Mouse (Mus musculus) retina, postnatal 1 day (tissue): Measurements from ENCODE around the gene Tenm2.

Experiments
- DNase-seq: peaks from one replicate; pipeline ENCODE4 v3.0.0-alpha.2; 2012

The Tenm2 gene

DNA sequence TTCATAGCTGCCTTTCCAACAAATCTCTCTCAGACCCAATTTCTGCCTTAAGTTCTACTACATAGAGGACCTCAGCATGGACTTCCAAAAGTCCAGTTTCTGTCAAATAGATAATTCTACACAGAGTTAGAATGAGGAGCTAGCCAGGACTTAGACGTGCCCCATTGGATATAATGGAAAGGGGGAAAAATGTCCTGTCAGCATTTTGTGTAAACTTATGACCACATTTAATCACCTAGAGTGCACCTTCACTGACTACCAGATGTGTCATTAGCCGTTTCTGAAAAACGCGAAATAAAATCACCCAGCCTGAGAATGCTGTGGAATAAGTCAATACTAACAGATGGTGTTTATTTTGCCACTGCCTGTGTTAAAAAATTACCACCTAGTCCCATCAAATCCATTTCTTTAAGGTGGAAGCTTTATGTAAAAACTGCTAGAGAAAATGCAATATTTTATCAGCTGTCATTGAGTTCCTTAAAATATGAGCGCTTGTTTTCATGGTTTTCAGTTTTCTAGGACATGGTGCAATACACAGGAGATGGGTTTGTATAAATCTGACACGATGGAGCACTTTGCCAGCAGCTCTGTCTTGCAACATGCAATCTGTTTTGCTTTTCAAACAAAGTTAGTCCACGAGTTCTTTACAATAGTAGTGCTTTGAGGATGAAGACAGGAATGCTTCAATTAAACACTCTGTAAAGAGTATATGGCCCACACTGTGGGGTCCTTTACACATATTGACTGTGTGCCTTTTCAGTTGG, 674.8 kb downstream of the Tenm2 start:
- DNase-seq: no peak

DNA sequence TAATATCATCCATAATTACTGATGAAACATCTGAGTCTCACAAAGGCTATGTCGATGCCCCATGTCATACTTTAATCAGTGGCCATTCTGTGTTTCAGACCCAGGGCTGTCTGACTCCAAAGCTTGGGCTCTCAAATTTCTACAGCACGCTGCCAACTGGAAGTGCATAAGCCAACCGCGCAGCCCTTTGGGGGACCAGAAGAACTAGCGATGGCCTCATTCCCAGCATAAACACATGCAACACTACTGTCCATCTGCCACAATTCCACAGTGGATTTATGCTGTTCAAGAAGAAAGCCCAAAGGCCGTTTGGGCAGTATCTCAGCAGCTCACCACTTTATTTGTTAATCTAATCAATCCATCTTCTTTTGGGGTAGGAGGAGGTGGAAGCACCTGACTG, 678.4 kb downstream of the Tenm2 start:
- no peak for DNase-seq

DNA sequence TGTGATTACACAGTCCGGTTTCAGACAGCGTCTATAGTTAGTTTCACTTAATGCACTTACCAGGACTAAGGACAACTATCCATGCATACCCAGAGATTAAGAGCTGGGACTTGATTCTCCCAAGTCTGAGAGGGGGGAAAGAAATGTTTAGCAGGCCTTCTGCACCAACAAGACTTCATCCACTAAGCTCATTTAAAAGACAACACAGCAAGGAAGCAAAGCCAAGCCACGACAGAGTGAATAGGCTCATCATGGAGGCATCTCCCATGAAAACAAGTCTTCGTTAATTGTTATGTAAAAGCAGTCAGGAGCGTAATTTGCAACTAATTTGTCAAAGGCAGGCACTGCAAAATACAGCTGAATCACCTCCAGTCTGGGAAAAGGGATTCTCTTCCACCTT, 682.5 kb downstream of the Tenm2 start:
- peak; percentile 71 for DNase-seq

DNA sequence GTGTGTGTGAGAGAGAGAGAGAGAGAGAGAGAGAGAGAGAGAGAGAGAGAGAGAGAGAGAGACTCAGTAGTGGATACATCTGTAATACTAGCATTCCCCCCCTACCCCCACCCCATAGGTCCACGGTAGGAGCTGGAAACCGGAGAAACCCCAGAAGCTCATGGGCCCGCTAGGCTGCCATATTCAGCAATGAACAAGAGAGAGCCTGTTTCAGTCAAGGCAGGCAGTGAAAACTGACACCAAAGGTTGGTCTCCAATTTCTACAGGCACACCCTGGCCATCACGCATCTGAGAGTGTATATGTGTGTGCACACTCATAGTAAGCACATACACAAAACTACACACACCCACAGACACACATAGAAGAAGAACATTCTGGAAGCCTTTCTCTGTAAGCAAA, 685.1 kb downstream of the Tenm2 start:
- no peak for DNase-seq

DNA sequence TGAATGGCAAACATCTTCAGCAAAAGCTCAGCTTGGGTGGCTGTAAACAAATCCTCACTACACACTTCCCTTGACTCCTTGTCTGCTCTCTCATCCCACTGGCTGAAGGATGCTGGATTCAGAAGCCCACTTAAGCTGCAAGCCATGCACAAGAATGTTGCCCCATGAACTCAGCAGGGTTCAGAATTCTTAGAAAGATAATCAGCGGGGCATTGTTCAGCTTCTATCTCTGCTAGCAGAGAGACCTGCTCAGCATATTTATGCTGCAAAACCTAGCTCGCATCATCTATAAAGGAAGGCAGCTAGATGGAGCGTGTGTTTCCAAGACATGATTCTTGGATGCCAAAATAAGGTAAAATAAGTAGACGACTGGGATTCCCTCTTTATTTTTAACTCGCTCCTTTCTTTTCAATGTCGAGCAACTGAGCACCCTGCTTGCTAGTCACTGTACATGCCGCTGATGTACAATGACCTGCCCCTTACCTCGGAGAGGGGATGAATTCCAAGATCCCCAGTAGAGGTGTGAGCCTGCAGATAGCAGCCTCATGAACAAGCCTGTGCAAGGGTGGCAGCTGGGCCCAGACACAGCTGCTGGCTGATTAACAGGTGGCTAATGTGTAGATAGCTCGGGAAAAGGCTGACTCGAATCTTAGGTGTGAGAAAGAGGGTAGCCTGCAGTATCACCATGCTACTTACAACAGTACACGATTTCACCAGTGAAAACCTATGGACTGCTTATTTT, 686.2 kb downstream of the Tenm2 start:
- DNase-seq: no peak

DNA sequence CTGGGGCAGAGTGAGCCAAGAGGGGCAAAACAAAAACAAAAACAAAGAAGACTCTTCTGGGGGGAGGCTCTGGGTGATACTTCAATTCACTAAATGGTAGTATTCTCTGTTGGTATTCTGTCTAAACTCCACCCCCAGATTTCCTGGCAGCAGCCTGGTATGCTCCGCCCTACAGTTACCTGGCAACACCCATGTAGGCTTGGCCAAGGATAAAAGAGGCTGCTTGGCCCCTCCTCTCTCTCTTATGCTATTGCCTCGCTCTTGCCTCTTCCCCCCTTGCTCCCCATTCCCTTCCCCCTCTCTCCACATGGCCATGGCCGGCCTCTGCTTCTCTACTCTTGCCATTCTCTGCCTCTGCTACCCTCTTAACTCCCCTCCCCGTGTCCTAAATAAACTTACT, 687.6 kb downstream of the Tenm2 start:
- peak; percentile 38 for DNase-seq

DNA sequence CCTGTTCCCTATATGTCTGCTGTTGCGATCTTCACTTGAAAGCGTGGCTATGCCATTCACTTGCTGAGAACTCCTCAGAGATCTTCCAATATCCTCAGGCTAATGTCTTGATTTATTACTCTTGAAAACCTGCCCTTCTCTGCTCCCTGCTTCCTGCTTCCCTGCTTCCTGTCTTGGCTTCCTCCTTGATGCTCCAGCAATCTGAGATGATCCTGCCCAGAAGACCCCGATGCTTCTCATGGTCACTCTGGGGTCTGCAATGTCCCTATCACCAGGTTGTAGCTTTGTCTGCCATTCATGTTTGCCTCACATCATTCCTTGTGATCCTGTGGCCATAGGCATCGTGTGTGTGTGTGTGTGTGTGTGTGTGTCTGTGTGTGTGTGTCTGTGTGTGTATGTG, 697.6 kb downstream of the Tenm2 start:
- DNase-seq: no peak

DNA sequence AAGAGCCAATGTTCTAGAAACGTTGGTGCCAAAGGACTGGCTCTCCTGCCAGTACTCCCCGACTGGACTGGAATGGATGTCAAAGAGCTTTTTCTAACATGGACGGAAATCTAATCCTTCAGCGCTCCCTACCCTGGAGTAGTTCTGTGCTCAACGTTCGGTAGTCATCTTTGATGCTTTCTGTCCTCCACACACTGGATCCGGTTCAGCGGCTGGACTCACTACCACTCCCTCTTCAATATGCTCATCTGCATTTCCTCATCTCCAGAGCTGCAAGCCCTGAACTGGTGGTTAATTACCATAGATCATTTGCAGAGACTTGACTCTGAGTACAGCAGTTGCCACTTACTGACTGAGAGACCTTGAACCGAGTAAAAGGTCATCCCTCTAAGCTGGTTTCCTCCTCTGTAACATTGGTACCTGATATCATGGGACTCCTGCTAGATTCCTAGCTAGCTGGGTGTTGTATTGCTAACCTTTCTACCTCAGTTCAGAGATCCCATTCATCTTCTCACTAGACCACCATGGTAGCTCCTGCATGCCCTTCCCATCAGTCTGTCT, 698.1 kb downstream of the Tenm2 start:
- DNase-seq: no peak

DNA sequence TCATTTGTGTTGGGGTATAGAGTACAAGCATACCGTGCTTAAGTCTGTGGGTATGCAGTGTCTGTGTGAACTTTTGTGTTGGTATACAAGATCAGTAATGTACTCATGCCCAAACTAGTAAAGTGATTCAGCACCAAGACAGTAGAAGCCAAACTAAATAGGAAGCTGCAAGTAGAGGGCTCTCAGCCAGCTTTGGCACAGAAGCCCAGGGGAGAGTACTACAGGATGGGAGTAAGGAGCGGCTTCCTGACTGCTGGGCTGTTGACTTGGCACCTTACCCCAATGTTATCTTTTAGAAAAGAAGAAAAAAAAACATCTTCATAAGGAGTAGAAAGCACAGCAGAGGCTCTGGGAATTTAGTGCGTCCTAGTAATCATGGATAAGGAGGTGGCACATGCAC, 700.2 kb downstream of the Tenm2 start:
- DNase-seq: no peak

DNA sequence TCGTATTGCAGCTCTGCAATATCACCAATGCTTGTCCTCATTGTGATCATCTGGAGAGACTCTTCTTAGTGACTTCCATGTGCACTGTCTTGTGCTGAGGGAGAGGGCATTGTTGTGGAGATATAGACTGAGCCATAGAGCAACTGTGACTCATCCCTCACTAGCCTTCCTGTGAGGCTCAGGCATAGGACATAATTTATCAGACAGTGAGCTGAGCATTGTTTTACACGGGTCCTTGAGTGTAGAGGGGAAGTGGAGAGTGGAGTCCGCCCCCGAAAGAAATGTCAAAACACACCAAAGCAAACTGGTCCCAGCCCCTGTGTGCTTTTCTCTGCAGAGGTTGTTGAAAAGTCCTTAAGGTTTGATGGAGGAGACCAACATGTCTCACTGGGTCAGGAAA, 704.1 kb downstream of the Tenm2 start:
- no peak for DNase-seq

DNA sequence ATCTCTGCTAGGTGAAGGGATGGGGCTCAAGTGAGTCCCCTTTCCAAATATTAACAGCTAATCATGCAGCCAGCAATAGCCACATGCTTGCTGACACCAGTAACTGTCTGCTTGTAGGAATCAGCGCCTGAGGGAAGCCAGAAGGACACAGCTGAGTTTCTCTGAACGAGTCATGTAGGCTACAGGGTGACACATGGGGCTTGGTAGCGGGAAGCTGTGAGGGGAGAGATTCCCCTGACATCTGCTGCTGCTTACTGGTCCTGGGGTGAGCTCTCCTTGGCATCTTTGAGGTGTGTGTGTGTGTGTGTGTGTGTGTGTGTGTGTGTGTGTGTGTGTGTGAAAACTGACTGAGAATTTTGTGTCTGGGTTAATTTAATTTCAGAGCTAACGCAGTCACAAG, 708.3 kb downstream of the Tenm2 start:
- DNase-seq: peak; percentile 71

DNA sequence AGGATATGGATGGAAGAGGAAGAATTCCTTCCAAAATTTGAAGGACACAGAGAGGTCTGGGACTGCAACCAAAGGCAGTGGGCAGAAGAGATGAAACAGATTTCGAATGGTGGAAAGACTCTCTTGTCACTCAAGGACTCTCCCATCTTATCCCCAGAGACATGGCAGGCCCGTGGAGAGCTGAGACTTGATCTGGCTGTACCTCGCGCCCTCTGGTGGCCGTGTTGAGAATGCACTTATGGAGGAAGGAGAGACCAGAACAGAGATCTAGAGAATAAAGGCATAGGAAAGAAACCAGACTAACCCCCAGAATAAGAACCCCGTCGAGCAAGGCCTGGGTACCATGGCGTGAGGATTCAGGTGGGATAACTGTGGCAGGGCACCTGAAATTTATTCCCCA, 709.4 kb downstream of the Tenm2 start:
- peak; percentile 86 for DNase-seq

DNA sequence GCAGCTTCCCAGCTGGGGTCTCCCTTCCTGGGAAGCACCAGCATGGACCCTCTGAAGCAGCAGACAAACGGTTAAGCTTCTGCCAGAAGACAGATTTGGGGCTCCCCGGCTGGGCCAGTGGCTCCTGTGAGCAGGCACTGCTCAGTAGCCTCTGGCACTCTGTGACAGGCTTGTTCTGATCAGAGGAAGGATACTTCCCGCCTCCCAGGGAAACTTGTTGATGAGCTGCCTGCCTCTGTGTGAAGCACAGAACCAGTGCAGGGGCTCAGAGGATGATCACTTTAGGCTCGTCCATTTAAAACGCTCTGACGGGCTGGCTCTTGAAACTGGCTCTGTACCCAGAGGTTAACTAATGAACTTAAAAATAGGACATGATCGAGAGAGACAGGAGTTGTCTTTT, 723.3 kb downstream of the Tenm2 start:
- DNase-seq: peak; percentile 33

DNA sequence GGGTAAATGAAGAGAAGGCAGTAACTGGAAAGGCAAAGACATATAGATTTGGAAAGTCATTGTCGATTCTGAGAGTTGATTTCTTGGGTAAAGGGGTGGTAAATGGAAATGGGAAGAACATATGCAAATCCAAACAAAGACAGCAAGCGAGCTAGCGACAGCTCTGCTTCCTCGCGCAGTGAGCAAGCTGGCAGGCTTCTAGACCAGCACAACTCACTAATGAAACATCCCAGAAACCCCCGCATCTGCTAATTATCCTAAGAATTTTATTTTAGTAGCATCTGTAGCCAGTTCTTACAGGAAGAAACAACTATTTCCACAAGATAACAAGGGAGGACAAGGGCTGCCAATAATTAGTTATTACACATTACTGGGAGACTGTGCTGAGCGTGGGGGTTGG, 727.5 kb downstream of the Tenm2 start:
- no peak for DNase-seq

DNA sequence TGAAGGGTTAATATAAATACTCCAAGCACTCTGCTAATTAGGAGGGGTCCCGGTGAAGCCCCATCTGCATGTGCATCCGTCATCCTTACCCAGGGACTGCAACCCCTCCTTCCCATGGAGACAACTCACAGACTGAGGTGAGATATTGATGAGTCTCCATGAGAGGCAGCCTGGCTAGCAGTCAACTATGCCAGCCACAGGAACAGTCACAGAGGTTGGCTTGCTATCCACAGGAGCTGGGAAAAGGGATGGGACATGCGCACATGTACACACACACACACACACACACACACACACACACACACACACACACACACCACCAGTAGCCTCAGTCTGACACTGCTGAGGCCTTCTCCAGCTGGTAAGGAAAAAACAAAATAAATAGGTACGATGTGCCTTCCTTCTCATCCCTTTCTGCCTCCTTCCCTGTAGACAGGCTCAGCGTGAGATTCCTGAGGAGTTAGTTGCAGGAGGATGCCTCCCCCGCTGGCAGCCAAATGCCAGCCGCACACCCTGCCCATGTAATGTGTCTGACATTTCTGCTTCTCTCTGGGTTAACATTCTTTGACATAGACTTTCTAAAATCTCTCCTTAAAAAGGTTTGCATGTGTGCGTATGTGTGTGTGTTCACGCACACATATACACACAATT, 740.7 kb downstream of the Tenm2 start:
- no peak for DNase-seq

DNA sequence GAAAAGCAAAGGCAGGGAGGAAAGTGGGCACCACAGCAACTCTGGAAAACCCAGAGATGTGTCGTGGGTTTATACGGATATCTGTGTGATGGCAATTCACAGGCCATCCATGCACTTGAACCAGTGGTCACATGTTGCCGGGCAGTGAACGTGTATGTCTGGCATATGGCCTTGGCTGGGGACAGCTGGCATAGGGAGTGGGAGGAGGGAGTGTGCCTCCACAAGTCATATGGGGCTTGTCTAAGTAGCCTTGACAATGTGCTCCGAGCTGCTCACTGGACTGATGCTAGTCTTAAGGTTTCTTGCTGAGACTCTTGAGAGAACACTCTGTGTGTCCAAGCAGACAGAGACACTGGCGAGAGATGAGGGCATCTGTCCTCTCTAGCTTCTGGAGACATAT, 743.5 kb downstream of the Tenm2 start:
- DNase-seq: peak; percentile 63

DNA sequence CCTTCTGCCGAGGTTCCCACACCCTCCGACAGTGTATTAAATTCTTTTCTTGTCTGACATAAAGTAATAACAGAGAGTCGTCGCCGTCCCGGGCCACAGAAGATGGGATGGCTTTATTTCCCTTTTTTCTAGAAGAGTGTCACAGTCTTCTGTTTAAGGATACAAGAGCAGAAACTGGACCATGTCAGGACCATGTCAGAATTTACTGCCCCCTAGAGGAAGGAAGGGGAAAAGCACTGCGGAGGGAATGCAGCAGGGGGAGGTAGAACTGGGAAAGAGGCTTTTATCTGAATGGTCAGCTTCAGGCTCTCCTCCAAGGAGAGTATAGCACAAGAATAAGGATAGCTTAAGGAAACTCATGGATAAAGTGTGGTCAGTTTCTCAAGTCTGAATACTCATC, 745.7 kb downstream of the Tenm2 start:
- DNase-seq: peak; percentile 54

DNA sequence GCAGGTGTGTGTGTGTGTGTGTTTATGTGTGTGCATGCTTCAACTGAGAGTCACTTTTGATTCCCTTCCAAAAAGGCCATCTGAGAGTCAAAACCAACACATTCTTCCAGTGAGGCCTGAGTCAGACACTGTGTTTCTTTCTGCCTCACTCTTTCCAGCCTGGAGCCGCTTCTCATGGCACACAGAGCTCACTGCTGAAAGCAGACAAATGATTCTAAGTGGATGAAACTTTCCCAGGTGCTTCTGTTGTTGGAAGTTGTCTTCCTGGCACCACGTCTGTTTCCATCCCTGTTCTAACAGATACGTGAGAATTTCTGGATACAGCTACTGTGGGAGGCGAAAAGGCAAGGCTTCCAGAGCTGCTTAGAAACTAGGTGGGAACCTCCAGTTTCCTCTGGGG, 747.1 kb downstream of the Tenm2 start:
- DNase-seq: no peak

DNA sequence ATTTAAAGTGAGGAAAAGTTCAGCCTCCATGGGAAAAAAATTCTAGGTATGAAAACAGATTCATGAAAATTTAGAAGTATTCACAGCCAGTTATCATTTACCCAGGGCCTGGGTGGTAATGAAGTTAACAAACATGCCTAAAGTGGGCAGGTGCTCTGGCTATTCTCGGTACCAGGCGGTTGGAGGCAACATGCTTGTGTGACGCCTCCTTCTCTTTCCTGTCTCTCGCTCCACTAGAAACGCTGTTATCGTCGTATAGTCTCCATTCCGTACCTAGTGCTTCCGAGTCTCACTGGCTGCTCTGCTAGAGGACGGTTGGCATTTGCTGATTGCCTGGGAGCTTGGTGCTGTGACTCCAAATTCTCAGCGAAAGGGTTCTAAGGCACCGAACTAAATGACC, 749.7 kb downstream of the Tenm2 start:
- DNase-seq: no peak

DNA sequence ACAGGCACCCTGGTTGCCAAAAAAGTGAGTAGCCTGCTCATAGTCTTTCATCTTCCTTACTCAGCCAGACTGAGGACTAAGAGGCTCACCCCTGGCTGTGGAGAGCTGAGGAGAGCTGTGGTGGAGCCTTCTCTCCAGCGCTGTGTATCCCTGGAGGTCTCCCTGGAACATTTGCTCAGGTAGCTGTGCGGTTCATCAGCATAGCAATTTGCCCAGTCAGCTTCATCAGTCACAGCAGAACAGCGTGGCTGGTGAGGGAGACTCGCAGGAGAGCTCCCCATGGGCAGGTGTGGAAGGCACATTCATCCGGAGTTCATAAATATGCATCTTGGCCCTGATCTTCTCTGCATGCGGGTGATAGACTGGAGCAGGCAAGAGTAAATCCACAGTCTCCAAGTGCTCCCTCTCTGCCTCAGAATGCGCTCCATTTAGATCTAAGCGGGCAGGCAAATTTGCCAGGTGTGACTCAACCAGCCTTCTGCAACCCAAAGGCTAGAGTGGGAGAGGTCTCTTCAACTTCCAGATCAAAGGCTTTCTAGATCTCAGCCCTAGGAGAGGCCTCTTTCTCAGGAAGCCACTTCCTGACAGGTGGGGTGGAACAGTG, 751.2 kb downstream of the Tenm2 start:
- no peak for DNase-seq

DNA sequence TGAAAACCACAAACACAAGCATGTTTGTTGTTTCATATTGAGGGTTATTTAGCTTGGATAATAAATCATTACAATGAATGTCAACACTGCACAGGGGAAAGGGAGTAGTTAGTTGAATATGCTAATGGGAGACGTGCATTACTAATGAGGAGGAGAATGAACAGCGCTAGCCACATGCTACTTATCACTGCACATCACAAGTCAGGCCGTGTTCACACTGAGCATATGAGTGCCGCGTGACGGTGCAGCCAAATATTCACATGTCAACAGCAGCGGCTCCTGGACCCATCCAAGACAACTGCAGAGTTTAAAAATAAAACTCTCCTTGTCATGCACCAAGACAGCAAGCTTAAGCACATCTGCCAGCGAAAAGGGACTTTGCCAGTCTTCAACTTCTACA, 753.6 kb downstream of the Tenm2 start:
- DNase-seq: peak; percentile 45

DNA sequence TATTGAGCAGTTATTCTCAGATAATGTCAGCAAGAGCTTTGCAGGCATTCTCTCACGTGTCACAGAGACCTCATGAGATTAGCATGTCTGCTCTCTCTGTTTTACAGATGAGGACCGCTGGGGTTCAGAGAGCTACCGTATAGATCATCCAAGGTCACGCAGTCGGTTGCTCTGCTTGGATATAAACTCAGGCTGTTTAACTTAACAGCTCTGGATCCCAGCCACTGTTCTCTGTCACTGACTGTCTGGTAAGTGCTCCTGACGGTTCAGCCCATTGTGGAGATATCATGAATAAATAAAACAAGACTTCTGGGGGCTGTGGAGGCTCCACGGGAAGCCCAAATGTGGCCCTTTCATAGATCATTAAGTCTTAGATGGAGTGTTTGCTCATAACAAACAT, 754.2 kb downstream of the Tenm2 start:
- no peak for DNase-seq

DNA sequence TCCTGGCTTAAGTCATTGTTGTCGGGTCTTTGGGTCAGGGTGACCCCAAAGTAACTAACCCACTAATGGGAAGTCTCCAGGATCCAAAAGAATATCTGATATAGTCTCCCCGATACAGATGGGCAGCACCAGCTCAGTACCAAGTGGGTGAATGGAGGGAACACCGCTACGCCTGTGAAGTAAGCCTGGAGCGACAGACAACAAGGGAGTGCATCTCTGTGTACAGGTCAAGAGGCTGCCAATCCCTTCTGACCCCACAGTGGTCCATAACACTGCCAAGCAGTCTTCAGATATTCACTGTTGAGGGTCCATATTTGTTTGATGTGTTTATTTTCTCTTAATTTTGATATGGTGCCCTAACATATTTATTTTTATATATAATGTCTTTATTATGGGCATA, 754.7 kb downstream of the Tenm2 start:
- DNase-seq: no peak
